Mouse (Mus musculus) left cerebral cortex, adult 11 months (tissue): Measurements from ENCODE around the gene Gm43191.
A peak's percentile ranks its signal among the peaks of the same experiment; 100 is the strongest.

Experiments used
- DNase-seq: peaks from one replicate; pipeline ENCODE4 v3.0.0; 2022; ENCODE audit warnings: low spot score

Gene Gm43191

GRCm38 (mm10) chr3:116622641-116623040 lies 58.4 kb downstream of the Gm43191 start:
- no peak for DNase-seq

- DNase-seq = no peak
Measured at GRCm38 (mm10) chr3:116620636-116621370, 60.3 kb downstream of the Gm43191 start.

GRCm38 (mm10) chr3:116618855-116619254 lies 62.2 kb downstream of the Gm43191 start:
- DNase-seq = no peak

- DNase-seq = no peak
Measured at GRCm38 (mm10) chr3:116615318-116616068, 65.6 kb downstream of the Gm43191 start.

- peak; percentile 24 for DNase-seq
Measured at GRCm38 (mm10) chr3:116614295-116614892, 66.7 kb downstream of the Gm43191 start, which contains the start of gene Trmt13. TSS of gene Trmt13 (minus strand) at chr3:116614587.

GRCm38 (mm10) chr3:116604570-116604969 lies 76.5 kb downstream of the Gm43191 start:
- DNase-seq = no peak

GRCm38 (mm10) chr3:116601781-116602180 lies 79.3 kb downstream of the Gm43191 start:
- no peak for DNase-seq

- DNase-seq = no peak
Measured at GRCm38 (mm10) chr3:116601005-116601404, 80.1 kb downstream of the Gm43191 start.

- no peak for DNase-seq
Measured at GRCm38 (mm10) chr3:116599705-116600104, 81.4 kb downstream of the Gm43191 start.

- DNase-seq = no peak
Measured at GRCm38 (mm10) chr3:116595603-116595991, 85.5 kb downstream of the Gm43191 start.

GRCm38 (mm10) chr3:116594728-116595602 lies 86.1 kb downstream of the Gm43191 start, which contains the start of gene Sass6:
TSS of gene Sass6 (plus strand) at chr3:116594982.
- peak; percentile 92 for DNase-seq

GRCm38 (mm10) chr3:116594076-116594727 lies 86.9 kb downstream of the Gm43191 start:
- no peak for DNase-seq
